Mouse (Mus musculus) limb, embryonic 10.5 days (tissue): ENCODE results near the gene Phf8. TPM values are rescaled to one million over a fixed set of nuclear protein-coding genes. Genes with fewer than 3 reads are reported as not detected.

Experiments used
- DNase-seq: peaks from one replicate; pipeline ENCODE4 v3.0.0-alpha.2; 2017; ENCODE audit warnings: low spot score
- H3K27ac ChIP-seq: fragments of 300-500 bp; sonication (generic); 2 replicates; pipeline ENCODE4 v1.5.1; 2016; ENCODE audit warnings: mild to moderate bottlenecking
- H3K27me3 ChIP-seq: fragments of 300-500 bp; sonication (generic); 2 replicates; pipeline ENCODE4 v1.6.1; 2016; ENCODE audit warnings: low read depth, mild to moderate bottlenecking; ENCODE audit not compliant: poor library complexity, severe bottlenecking
- H3K36me3 ChIP-seq: fragments of 300-500 bp; sonication (generic); 2 replicates; pipeline ENCODE4 v1.6.1; 2016; ENCODE audit warnings: mild to moderate bottlenecking, moderate library complexity
- H3K4me1 ChIP-seq: fragments of 300-500 bp; sonication (generic); 2 replicates; pipeline ENCODE4 v1.6.1; 2016
- H3K4me3 ChIP-seq: fragments of 300-500 bp; sonication (generic); 2 replicates; pipeline ENCODE4 v1.5.1; 2016; ENCODE audit warnings: mild to moderate bottlenecking, moderate library complexity
- H3K9me3 ChIP-seq: fragments of 300-500 bp; sonication (generic); replicated peaks from 2 replicates; pipeline ENCODE4 v1.6.1; 2016; ENCODE audit warnings: mild to moderate bottlenecking
- WGBS: fragments of 180-500 bp; shearing (Covaris S2); methylation state at CpG from one replicate; pipeline ENCODE4 v1.1.7; 2016; 5-methylcytosine and 5-hydroxymethylcytosine counted together
- polyA plus RNA-seq: library from polyadenylated mRNA; unstranded; fragments of >200 nt; fragmentation: Nextera tagmentation; extraction: Ambion mirVana; gene quantifications from 2 replicates; pipeline ENCODE4 v1.2.1, GENCODE M21; 2016

The Phf8 gene
- polyA plus RNA-seq, 1 experiment from 2014 or later: 18.9 TPM

- H3K27ac ChIP-seq: no peak overlapping the region
- 77% methylated on average over 2 of the region's 2 CpGs for WGBS
- DNase-seq: no peak
- no peak overlapping the region for H3K4me3 ChIP-seq
- H3K27me3 ChIP-seq: peaks cover 85% of the 10 kb centered on the region
- no peaks in the 10 kb centered on the region for H3K4me1 ChIP-seq
- H3K9me3 ChIP-seq: no peaks in the 10 kb centered on the region
- H3K36me3 ChIP-seq: no peaks in the 10 kb centered on the region
These were observed 122.9 kb downstream of the Phf8 start for GRCm38 (mm10) chrX:151643386-151643785.

DNA sequence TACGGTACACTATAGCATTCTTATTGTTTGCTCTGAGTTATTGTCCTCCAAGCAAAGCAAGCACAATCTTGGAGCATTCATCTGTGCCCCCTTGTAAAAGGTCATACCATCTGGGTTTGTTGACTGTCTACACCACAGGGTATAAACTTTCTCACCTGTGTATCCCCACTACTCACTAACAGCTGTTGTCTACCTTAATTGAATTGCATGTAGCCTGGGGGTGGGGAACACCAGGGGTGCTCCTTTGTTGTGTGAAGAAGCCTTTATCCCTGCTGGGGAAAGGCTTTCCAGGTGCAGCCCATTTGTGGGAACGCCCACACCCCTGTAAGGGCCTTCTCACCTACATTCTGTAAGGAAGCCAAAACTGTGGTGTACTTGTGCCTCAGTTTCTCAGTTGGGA is 133.3 kb downstream of the Phf8 start:
- Histone ChIP-seq H3K9me3 (no peaks in the 10 kb centered on the region), H3K4me1 (no peaks in the 10 kb centered on the region), H3K36me3 (no peaks in the 10 kb centered on the region), H3K27me3 (peaks cover 39% of the 10 kb centered on the region), H3K4me3 (no peak overlapping the region), H3K27ac (no peak overlapping the region)
- DNase-seq: no peak
- 54% methylated on average over 2 of the region's 2 CpGs for WGBS

GRCm38 (mm10) chrX:151674492-151675171 is 154.2 kb downstream of the Phf8 start:
- Histone ChIP-seq H3K36me3 (no peaks in the 10 kb centered on the region), H3K4me1 (no peaks in the 10 kb centered on the region), H3K4me3 (no peak overlapping the region), H3K27me3 (peaks cover 7% of the 10 kb centered on the region; the same call in 1 of the 2 replicates), H3K27ac (no peak overlapping the region), H3K9me3 (no peaks in the 10 kb centered on the region)
- no peak for DNase-seq
- WGBS: 90% methylated on average over 5 of the region's 5 CpGs

Other genes starting within 250 kb of the Phf8 start
- gene Fam120c, start 176.5 kb upstream of the Phf8 start, polyA plus RNA-seq: 1.9 and 2.2 TPM in 2 replicates